Mouse (Mus musculus) ES-E14 (cell line): ENCODE data around the gene C2cd2.

Experiments
- CHD2 ChIP-seq: IDR thresholded peaks from 2 replicates; pipeline ENCODE4 v1.6.1; 2014; ENCODE audit warnings: mild to moderate bottlenecking, low read depth, low read length, inconsistent platforms
- HCFC1 ChIP-seq: IDR thresholded peaks from 2 replicates; pipeline ENCODE4 v1.6.1; 2012; ENCODE audit warnings: low read length, inconsistent platforms, borderline replicate concordance; ENCODE audit not compliant: insufficient read depth
- MAFK ChIP-seq: IDR thresholded peaks from 2 replicates; pipeline ENCODE4 v1.6.1; 2014; ENCODE audit warnings: mild to moderate bottlenecking, low read depth, low read length, inconsistent platforms; ENCODE audit not compliant: insufficient read depth
- ZC3H11A ChIP-seq: IDR thresholded peaks from 2 replicates; pipeline ENCODE4 v1.6.1; 2012; ENCODE audit warnings: low read depth, mild to moderate bottlenecking, inconsistent platforms, low read length, borderline replicate concordance
- ZNF384 ChIP-seq: IDR thresholded peaks from 2 replicates; pipeline ENCODE4 v1.6.1; 2012; ENCODE audit warnings: low read depth, low read length, inconsistent platforms

- TF ChIP-seq HCFC1, result no peak
- TF ChIP-seq ZNF384, result no peak
- no peak for TF ChIP-seq ZC3H11A
- TF ChIP-seq MAFK, result no peak
- no peak for TF ChIP-seq CHD2
These were observed 117.1 kb downstream of the C2cd2 start for GRCm38 (mm10) chr16:97844967-97845937.
